Mouse (Mus musculus) embryonic facial prominence, embryonic 10.5 days (tissue): ENCODE measurements at regions not wholly inside any gene's neighbourhood (a gene's known extent, or its start where the extent isn't known, plus 50 kb on each side); places are given as distances from the start of the nearest gene placed in this dataset.
"Not testable (repeated sequence)": the region's sequence is repeated elsewhere in the genome, so short reads cannot be mapped to it uniquely, and the experiment has no call there.

Experiments
- DNase-seq: peaks from one replicate; pipeline ENCODE4 v3.0.0-alpha.2; 2017; ENCODE audit warnings: low spot score
- H3K27ac ChIP-seq: fragments of 300-500 bp; sonication (generic); replicated peaks from 2 replicates; pipeline ENCODE4 v1.5.1; 2016; ENCODE audit warnings: mild to moderate bottlenecking
- H3K27me3 ChIP-seq: fragments of 300-500 bp; sonication (generic); replicated peaks from 2 replicates; pipeline ENCODE4 v1.6.1; 2016; ENCODE audit warnings: low read depth, mild to moderate bottlenecking; ENCODE audit not compliant: poor library complexity, severe bottlenecking
- H3K36me3 ChIP-seq: fragments of 300-500 bp; sonication (generic); replicated peaks from 2 replicates; pipeline ENCODE4 v1.6.1; 2016; ENCODE audit warnings: mild to moderate bottlenecking, moderate library complexity
- H3K4me1 ChIP-seq: fragments of 300-500 bp; sonication (generic); 2 replicates; pipeline ENCODE4 v1.6.1; 2016
- H3K4me3 ChIP-seq: fragments of 300-500 bp; sonication (generic); 2 replicates; pipeline ENCODE4 v1.5.1; 2016; ENCODE audit warnings: mild to moderate bottlenecking, moderate library complexity
- H3K9me3 ChIP-seq: fragments of 300-500 bp; sonication (generic); 2 replicates; pipeline ENCODE4 v1.6.1; 2016; ENCODE audit warnings: mild to moderate bottlenecking
- WGBS: fragments of 180-500 bp; shearing (Covaris S2); methylation state at CpG from one replicate; pipeline ENCODE4 v1.1.7; 2016; 5-methylcytosine and 5-hydroxymethylcytosine counted together

- 81% methylated on average over 3 of the region's 3 CpGs for WGBS
- H3K4me1 ChIP-seq = no peaks in the 10 kb centered on the region
- H3K27me3 ChIP-seq = no peaks in the 10 kb centered on the region
- H3K9me3 ChIP-seq = no peaks in the 10 kb centered on the region
- no peaks in the 10 kb centered on the region for H3K36me3 ChIP-seq
- DNase-seq = no peak
- no peak overlapping the region for H3K27ac ChIP-seq
- H3K4me3 ChIP-seq = no peak overlapping the region
Observed at GRCm38 (mm10) chr2:100918122-100918521, 706.4 kb upstream of the Rag2 start.

- 81% methylated on average over 1 of the region's 1 CpGs for WGBS
- H3K36me3 ChIP-seq = no peaks in the 10 kb centered on the region
- H3K27me3 ChIP-seq = no peaks in the 10 kb centered on the region
- no peaks in the 10 kb centered on the region for H3K4me1 ChIP-seq
- DNase-seq = no peak
- H3K9me3 ChIP-seq = no peaks in the 10 kb centered on the region
- H3K4me3 ChIP-seq = no peak overlapping the region
- H3K27ac ChIP-seq = no peak overlapping the region
Observed at GRCm38 (mm10) chr2:100919537-100920212, 704.8 kb upstream of the Rag2 start.

- H3K4me1 ChIP-seq, H3K4me3 ChIP-seq, H3K27ac ChIP-seq, H3K9me3 ChIP-seq, H3K36me3 ChIP-seq, H3K27me3 ChIP-seq: not testable (repeated sequence)
- DNase-seq = peak; percentile 20
- 40% methylated on average over 3 of the region's 3 CpGs for WGBS
Observed at GRCm38 (mm10) chr2:100948632-100949031, 675.9 kb upstream of the Rag2 start.

GRCm38 (mm10) chr2:100959412-100959811 is 665.1 kb upstream of the Rag2 start:
- Histone ChIP-seq H3K9me3 (no peaks in the 10 kb centered on the region), H3K4me3 (no peak overlapping the region), H3K27ac (no peak overlapping the region), H3K27me3 (no peaks in the 10 kb centered on the region), H3K36me3 (no peaks in the 10 kb centered on the region), H3K4me1 (no peaks in the 10 kb centered on the region)
- no peak for DNase-seq
- WGBS = 88% methylated on average over 1 of the region's 1 CpGs

GRCm38 (mm10) chr2:100964584-100964983 is 659.9 kb upstream of the Rag2 start:
- no peak overlapping the region for H3K4me3 ChIP-seq
- no peaks in the 10 kb centered on the region for H3K27me3 ChIP-seq
- WGBS = 93% methylated on average over 2 of the region's 2 CpGs
- H3K27ac ChIP-seq = no peak overlapping the region
- no peak for DNase-seq
- H3K36me3 ChIP-seq = no peaks in the 10 kb centered on the region
- H3K4me1 ChIP-seq = no peaks in the 10 kb centered on the region
- no peaks in the 10 kb centered on the region for H3K9me3 ChIP-seq

- Histone ChIP-seq H3K4me3 (no peak overlapping the region), H3K9me3 (no peaks in the 10 kb centered on the region), H3K27me3 (no peaks in the 10 kb centered on the region), H3K27ac (no peak overlapping the region), H3K36me3 (no peaks in the 10 kb centered on the region), H3K4me1 (no peaks in the 10 kb centered on the region)
- no peak for DNase-seq
Observed at GRCm38 (mm10) chr2:100977202-100977601, 647.3 kb upstream of the Rag2 start.

GRCm38 (mm10) chr2:100982362-100982761 is 642.2 kb upstream of the Rag2 start:
- H3K27me3 ChIP-seq = no peaks in the 10 kb centered on the region
- WGBS = 54% methylated on average over 1 of the region's 1 CpGs
- DNase-seq = no peak

GRCm38 (mm10) chr2:101015353-101015752 is 609.2 kb upstream of the Rag2 start:
- H3K36me3 ChIP-seq = no peaks in the 10 kb centered on the region
- no peaks in the 10 kb centered on the region for H3K9me3 ChIP-seq
- H3K4me1 ChIP-seq = no peaks in the 10 kb centered on the region
- 91% methylated on average over 3 of the region's 3 CpGs for WGBS
- no peak overlapping the region for H3K4me3 ChIP-seq
- H3K27me3 ChIP-seq = no peaks in the 10 kb centered on the region
- DNase-seq = no peak
- H3K27ac ChIP-seq = no peak overlapping the region

More at GRCm38 (mm10) chr2:100982362-100982761, 642.2 kb upstream of the Rag2 start:
- H3K4me1 ChIP-seq = no peaks in the 10 kb centered on the region
- H3K4me3 ChIP-seq = no peak overlapping the region
- no peaks in the 10 kb centered on the region for H3K9me3 ChIP-seq
- no peaks in the 10 kb centered on the region for H3K36me3 ChIP-seq
- H3K27ac ChIP-seq = no peak overlapping the region

GRCm38 (mm10) chr2:101019384-101019783 is 605.1 kb upstream of the Rag2 start:
- Histone ChIP-seq H3K4me3 (no peak overlapping the region), H3K36me3 (no peaks in the 10 kb centered on the region), H3K27me3 (no peaks in the 10 kb centered on the region), H3K9me3 (no peaks in the 10 kb centered on the region), H3K27ac (no peak overlapping the region), H3K4me1 (no peaks in the 10 kb centered on the region)
- no peak for DNase-seq
- 95% methylated on average over 2 of the region's 2 CpGs for WGBS

- 84% methylated on average over 2 of the region's 2 CpGs for WGBS
- H3K27me3 ChIP-seq = no peaks in the 10 kb centered on the region
- H3K4me3 ChIP-seq = no peak overlapping the region
- no peaks in the 10 kb centered on the region for H3K9me3 ChIP-seq
- no peak for DNase-seq
- no peaks in the 10 kb centered on the region for H3K4me1 ChIP-seq
- no peaks in the 10 kb centered on the region for H3K36me3 ChIP-seq
- H3K27ac ChIP-seq = no peak overlapping the region
Observed at GRCm38 (mm10) chr2:101021515-101021914, 603.0 kb upstream of the Rag2 start.

GRCm38 (mm10) chr2:101043050-101043449 is 581.5 kb upstream of the Rag2 start:
- no peak overlapping the region for H3K4me3 ChIP-seq
- H3K4me1 ChIP-seq = no peaks in the 10 kb centered on the region
- H3K9me3 ChIP-seq = no peaks in the 10 kb centered on the region
- no peak overlapping the region for H3K27ac ChIP-seq
- WGBS = 95% methylated on average over 3 of the region's 3 CpGs
- no peaks in the 10 kb centered on the region for H3K27me3 ChIP-seq
- no peaks in the 10 kb centered on the region for H3K36me3 ChIP-seq
- DNase-seq = no peak

GRCm38 (mm10) chr2:101062939-101063338 is 561.6 kb upstream of the Rag2 start:
- no peak overlapping the region for H3K4me3 ChIP-seq
- H3K4me1 ChIP-seq = no peaks in the 10 kb centered on the region
- DNase-seq = peak; percentile 8
- H3K9me3 ChIP-seq = no peaks in the 10 kb centered on the region
- no peak overlapping the region for H3K27ac ChIP-seq
- no peaks in the 10 kb centered on the region for H3K36me3 ChIP-seq
- H3K27me3 ChIP-seq = no peaks in the 10 kb centered on the region
- WGBS = 76% methylated on average over 4 of the region's 4 CpGs

GRCm38 (mm10) chr2:101074990-101075389 is 549.5 kb upstream of the Rag2 start:
- H3K27me3 ChIP-seq = no peaks in the 10 kb centered on the region
- no peak overlapping the region for H3K27ac ChIP-seq
- no peaks in the 10 kb centered on the region for H3K4me1 ChIP-seq
- H3K4me3 ChIP-seq = no peak overlapping the region
- DNase-seq = no peak
- no peaks in the 10 kb centered on the region for H3K9me3 ChIP-seq
- H3K36me3 ChIP-seq = no peaks in the 10 kb centered on the region

GRCm38 (mm10) chr2:101080231-101080630 is 544.3 kb upstream of the Rag2 start:
- H3K9me3 ChIP-seq = no peaks in the 10 kb centered on the region

More at GRCm38 (mm10) chr2:101080231-101080630, 544.3 kb upstream of the Rag2 start:
- Histone ChIP-seq H3K27me3 (no peaks in the 10 kb centered on the region), H3K27ac (no peak overlapping the region), H3K4me1 (no peaks in the 10 kb centered on the region), H3K4me3 (no peak overlapping the region), H3K36me3 (no peaks in the 10 kb centered on the region)
- no peak for DNase-seq
- WGBS = 71% methylated on average over 1 of the region's 1 CpGs
